Mouse (Mus musculus): ENCODE measurements around the gene Hdac1.
"Not testable (repeated sequence)": the region's sequence is repeated elsewhere in the genome, so short reads cannot be mapped to it uniquely, and the experiment has no call there.

Hdac1 gene

DNA sequence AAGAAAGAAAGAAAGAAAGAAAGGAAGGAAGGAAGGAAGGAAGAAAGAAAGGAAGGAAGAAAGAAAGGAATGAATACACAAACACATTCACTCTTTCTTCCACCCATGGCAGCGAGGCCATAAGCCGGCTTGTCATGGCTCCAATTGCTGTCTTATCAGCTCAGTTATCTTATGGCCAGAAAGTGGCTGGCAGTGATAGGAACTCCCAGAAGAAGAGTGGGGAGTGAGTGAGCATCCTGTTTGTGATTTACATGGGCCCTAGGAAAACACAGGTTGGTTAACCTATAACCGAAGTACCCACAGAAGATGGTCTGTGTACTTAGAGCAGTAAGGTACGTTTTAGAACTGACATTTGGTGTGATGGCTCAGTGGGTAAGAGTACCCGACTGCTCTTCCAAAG, 18.7 kb upstream of the Hdac1 start:
- in situ Hi-C loops (cut with MboI, MseI): no loop called here

DNA sequence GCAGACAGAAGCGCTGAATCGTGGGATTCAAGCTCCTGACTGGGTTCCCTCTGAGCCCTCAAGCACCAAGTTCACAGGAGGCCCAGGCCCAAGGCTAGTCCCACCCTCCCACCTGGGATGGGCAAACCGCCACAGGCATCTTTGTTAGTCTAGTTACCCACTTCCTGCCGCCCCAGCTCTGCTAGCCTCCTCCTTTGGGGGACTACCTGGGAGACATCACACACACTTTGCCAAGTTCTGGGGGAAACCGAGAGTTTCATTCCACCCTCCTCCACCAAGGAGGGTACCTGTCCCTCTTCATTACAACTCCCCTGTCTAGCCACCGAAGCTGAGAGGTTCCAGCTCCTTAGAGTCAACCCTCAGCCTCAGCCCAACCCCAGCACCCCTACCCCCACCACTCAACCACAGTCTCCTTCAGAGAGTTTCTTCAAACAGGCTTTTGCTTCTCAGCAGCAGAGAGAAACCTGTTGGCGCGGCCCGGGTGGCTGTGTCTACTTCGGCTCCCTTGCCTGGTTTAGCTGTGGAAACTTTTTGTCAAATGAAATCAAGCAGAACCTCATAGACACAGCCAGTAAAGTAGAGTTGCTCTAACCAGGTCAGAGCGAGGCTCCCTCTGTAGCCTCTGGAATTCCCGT, 15.9 kb upstream of the Hdac1 start:
- in situ Hi-C loops (cut with MboI, MseI): loop anchor here (5.0 kb wide), 1 partner anchor 64 kb away; the partner anchor contains the start of gene Ccdc28b

DNA sequence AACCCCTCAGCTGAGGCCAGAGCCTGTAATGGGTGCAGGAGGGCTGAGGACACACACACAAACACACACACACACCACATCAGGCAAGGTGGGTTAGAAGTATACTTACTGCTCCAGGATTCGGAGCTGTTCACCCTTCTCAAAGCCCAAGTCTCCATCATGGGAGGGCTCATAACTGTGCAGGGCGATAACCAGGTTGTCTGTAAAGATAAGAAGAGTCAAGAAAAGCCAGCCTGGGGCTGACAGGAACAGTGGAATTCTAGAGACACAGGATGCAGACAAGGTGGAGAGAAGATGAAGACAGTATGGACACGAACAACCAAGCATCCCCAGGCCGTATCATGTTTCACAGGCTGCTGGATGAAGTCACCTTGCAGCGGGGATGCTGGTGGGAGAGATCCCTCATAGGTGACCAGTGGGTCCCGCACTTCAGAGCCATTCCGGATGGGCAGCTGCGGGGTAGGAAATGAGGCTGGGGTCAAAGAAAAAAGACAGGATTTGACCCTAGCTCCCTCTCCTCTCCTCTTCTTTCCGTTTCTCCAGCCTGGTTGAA, 14.8 kb upstream of the Hdac1 start:
- in situ Hi-C loops (cut with MboI, MseI): loop anchor here (5.0 kb wide), 1 partner anchor 65 kb away; the partner anchor contains the start of gene Ccdc28b

DNA sequence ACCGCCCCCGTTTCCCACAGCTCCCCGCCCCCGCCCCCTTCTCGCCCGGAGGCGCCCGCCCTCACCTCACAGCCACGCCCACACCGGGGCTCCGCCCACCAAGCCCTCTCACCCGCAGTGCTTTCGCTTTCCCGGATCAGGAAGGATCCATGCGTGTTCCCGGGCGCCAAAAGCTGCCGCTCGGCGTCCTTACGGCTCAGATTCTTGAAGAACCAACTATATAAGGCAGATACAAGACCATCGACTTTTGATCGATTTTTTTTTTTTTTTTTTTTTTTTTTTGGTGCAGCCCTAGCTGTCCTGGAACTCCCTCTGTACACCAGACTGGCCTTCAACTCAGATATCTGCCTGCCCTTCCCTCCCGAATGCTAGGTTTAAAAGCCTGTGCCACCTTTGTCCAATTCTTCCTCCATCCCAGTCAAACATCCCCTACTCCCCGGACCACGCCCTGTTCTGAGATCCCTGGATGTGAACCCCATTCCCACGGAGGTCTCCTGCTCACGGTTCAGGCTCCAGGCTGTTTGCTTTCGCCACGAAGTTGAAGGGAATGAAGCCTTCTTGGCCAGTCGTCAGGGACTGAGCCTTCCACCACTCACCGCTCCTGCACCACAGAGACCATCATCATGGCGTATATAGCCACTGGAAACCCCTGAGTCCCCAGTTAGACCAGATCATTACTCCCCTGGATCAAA, 14.2 kb upstream of the Hdac1 start:
- in situ Hi-C loops (cut with MboI, MseI): loop anchor here (5.0 kb wide), 1 partner anchor 66 kb away; the partner anchor contains the start of gene Ccdc28b

DNA sequence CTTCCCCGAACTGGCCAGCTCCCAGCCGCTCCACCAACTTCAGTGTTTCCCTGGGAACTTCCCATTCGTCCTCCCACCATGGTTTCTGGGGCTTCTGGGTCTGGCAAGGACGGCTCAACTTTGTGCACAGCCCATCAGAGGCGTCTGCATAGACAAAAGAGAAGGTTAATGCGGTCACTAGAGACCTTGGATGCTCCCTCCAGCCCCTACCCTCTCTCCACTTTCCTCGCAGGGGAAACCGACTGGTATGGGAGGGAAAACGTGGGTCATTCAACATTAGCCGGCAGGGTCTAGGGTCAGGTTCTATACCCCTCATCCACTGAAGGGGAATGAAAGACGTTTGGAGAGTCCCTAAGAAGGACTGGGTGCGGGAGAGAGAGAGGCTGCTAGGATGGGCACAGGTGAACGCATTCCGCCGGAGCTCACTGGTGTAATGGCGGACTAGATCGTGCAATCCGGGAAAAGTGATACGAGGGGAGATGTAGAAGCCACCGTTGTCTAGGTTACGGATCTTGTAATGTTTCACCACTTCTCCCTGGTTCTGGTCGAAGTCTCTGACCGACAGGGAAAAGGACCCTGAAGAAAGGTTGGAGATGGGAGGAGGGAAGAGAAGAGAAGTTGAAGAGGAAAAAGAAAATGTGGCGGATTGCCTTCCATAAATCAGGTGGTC, 13.5 kb upstream of the Hdac1 start:
- in situ Hi-C loops (cut with MboI, MseI): loop anchor here (5.0 kb wide), 1 partner anchor 66 kb away; the partner anchor contains the start of gene Ccdc28b

DNA sequence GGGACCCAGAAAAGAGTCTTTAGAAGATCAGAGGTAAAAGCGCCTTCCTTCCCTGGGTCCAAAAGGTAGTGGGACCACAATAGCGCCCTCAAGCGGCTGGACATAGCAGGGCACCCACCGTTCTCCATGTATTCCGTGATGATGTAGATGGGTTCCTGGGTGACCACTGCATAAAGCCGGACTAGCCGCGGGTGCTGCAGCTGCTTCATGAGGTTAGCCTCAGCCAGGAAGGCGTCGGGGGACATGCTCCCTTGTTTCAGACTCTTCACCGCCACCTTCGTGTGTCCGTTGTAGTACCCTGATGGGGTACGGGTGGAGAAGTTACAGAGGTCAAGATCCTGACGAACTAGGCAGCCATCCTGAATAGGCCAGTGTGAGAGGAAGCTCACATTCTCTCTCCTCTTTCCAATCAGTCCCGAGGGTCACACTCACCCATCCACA, 12.9 kb upstream of the Hdac1 start:
- in situ Hi-C loops (cut with MboI, MseI): loop anchor here (5.0 kb wide), 1 partner anchor 67 kb away; the partner anchor contains the start of gene Ccdc28b

DNA sequence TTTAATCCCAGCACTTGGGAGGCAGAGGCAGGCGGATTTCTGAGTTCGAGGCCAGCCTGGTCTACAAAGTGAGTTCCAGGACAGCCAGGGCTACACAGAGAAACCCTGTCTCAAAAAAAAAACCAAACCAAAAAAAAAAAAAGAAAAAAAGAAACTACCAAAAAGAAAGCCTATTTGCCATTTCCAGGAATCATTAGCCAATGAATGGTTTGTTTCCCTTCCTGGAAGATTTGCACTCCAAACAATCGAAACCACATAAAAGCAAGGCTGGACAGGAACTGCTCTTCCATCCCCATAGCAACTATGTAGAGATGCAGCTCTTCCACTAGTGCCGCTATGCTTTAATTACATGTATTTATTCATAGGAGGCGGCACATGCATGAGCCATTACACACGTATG, 12.0 kb upstream of the Hdac1 start:
- in situ Hi-C loops (cut with MboI, MseI): not testable (repeated sequence)

DNA sequence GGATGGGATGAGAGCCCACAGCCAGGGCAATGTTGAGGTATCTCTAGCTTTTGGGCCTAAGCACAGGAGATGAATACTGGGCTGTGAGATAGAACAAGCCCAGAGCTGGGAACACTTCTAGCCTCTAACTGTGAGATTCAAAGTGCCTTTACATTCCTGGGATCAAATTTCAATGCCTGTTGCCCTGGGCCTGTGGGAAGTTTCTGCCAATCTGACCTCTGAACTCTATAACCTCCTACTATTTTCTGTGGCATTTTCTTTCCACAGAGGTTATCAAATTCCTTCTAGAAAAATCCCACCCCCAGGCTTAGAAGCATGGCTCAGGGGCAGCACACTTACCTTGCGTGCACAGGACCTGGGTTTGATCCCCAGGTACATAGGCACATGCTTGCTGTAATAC, 7.8 kb upstream of the Hdac1 start:
- in situ Hi-C loops (cut with MboI, MseI): no loop called here

DNA sequence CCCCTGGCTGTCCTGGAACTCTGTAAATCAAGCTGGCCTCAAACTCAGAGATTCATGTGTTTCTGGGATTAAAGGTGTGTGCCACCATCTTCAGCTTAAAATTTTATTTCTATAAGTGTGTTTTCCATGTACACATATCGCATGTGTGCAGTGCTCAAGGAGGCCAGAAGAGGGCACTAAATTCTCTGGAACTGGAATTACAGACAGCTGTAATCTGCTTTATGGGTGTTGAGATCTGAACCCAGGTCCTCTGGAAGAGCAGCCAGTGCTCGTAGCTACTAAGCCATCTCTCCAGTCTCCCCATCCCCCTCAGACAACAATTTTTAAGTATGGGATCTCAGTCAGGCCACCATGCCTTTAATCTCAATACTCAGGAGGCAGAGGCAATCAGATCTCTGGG, 6.8 kb upstream of the Hdac1 start:
- in situ Hi-C loops (cut with MboI, MseI): no loop called here

DNA sequence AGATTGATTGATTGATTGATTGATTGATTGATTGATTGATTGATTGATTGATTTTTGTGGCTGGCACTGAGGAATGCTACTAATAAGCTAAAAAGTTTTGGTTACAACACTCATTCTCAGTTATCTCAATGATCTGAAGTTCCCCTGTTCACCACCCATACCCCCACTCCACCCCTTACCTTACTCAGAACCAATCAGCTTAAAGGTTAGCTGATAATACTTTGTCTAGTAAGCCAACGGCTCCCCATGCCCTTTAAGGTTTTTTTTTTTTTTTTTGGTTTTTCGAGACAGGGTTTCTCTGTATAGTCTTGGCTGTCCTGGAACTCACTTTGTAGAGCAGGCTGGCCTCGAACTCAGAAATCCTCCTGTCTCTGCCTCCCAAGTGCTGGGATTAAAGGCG, 5.1 kb upstream of the Hdac1 start:
- in situ Hi-C loops (cut with MboI, MseI): not testable (repeated sequence)

DNA sequence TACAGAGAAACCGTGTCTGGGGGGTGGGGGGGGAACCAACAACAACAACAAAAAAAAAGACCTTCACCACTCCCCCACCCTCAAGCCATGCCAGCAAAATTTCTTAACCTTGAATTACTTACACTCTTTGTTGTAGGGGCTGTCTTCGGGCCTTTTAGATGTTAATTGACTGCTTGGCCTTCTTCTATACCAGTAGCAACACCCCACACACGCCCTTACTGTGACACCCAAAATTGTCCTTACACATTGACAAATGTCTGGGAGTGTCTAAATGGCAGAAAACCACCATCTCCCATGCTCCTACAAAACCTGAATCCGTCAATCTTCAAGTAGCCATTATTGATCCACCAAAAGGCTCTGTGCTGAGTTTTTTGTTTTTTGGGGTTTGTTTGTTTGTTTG, 1.6 kb upstream of the Hdac1 start:
- in situ Hi-C loops (cut with MboI, MseI): no loop called here

DNA sequence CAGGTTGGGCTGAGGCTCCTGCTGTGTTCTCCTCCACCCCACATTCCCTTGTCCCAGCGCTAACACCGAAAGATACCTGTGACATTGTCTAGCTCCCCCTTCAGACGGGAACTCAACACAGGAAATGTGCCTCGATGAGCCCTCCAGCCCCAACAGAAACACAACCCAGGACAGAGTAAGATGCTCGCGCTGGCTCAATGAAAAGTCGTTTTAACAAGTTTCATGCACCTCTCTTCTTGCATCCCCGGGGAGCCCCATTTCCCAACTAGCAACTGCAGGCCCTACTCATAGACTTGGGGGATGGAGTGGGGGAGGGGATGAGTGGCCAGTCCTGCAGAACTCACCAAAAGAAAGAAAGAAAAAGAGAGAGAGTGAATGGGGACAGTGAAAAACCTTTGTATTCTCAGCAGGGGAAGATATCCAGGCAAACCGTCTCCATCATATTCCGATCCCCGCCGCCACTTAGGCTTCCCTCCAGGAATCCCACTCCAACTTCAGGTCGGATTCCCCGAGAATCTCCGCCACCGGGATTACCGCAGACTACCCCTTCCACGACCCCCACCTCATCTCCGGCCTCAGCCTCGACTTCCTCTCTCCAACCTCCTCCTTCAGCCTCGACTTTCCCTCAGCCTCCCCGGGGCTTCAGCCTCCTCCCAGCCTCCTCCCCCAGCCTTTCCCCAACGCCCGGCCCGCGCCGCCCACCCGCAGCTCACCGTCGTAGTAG, 483 bp downstream of the Hdac1 start:
- in situ Hi-C loops (cut with MboI, MseI): no loop called here

DNA sequence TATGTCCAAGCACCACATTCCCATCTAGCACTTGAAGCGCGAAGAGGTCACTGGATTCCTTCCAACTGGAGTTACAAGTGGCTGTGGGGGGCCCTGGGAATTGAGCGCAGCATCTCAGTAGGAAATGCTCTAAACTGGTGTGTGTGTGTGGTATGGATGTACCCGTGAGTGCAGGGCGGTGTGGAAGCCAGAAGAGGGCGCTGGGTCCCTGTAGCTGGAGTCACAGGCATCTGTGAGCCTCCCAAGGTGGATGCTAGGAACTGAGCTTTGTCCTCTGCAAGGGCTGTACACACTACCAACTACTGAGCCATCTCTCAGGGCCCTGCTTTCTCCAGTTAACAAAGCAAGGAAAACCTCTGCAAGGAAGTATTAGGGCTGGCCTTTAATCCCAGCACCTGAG, 2.5 kb downstream of the Hdac1 start:
- in situ Hi-C loops (cut with MboI, MseI): no loop called here

DNA sequence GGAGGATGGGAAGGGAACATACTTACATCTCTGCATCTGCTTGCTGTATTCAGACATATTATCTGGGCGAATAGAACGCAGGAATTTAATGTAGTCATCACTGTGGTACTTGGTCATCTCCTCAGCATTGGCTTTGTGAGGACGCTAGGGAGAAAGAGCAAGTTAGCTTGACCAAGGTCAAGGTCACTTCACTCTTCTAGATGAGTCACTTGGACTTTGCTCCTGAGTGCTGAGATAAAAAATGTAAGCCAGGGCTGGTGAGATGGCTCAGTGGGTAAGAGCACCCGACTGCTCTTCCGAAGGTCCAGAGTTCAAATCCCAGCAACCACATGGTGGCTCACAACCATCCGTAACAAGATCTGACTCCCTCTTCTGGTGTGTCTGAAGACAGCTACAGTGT, 13.6 kb downstream of the Hdac1 start:
- in situ Hi-C loops (cut with MboI, MseI): not testable (repeated sequence)

DNA sequence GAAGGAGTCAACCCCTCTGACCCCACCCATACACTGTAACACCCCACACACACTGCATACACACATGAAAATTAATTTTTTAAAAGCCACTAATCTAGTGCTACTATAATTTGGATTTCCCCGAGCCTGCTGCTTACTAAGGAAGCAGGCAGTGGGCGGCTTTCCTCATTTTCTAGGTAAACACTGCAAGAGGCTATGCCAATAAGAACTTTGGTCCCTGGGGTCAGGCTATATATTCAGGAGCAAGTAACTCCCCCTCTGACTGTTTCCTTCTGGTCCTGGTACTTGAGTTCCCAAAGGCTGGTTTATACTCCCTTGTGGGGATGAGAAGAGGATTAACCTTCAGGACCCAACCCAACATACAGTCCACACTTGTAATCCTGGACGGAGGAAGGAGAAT, 16.6 kb downstream of the Hdac1 start:
- in situ Hi-C loops (cut with MboI, MseI): no loop called here

DNA sequence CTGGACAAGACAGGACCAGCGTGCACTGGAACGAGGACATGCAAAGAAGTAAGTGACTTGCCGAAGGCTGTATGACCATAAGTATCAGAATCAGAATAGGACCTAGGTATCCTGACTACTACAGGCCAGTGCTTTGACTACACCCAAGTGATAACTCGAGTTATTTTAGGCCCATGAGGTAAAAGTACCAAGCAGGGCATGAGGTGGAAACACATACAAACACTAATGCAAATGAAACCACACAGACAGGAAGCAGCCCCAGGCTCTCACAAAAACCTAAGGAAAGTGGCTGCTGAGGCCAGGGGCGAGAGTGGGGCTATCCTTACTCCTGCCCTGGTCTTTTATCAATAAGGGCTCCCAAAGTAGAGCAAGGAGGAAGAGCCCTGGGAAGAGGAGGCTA, 17.2 kb downstream of the Hdac1 start:
- in situ Hi-C loops (cut with MboI, MseI): no loop called here

DNA sequence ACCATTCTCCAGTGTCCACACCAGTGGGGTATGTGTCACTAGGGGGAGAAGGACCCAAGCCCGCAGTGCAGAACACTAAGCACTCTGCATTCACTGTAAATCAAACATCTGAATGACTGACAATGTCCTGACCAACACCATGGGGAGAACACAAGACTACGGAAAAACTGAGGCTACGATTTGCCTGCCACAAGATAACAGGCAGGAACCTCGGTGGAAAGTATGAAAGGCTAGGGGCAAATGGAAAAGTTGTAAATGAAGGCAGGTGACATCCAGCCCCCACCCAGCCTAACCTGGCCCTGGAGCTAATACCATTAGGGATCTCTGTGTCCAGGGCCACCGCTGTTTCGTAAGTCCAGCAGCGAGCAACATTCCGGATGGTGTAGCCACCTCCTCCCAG, 24.0 kb downstream of the Hdac1 start:
- in situ Hi-C loops (cut with MboI, MseI): no loop called here

DNA sequence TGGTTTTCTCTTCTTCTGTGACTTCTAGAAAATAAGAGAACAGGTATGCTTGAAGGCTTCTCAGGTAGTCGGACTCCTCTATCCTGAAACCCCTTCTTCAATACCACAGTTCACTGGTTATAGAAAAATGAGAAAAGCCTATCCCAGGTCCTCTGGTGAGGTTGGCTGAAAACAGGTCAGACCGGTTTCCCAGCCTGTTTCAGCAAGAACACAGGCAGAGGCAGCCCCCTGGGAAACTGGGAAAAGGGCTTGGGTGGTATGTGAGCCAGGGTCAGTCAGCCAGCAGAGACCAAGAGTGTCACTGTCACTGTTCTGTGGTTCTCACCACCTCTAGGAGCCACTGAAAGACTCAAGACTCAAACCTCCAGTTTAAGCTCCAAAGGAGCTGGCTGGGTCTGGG, 25.6 kb downstream of the Hdac1 start:
- in situ Hi-C loops (cut with MboI, MseI): no loop called here

DNA sequence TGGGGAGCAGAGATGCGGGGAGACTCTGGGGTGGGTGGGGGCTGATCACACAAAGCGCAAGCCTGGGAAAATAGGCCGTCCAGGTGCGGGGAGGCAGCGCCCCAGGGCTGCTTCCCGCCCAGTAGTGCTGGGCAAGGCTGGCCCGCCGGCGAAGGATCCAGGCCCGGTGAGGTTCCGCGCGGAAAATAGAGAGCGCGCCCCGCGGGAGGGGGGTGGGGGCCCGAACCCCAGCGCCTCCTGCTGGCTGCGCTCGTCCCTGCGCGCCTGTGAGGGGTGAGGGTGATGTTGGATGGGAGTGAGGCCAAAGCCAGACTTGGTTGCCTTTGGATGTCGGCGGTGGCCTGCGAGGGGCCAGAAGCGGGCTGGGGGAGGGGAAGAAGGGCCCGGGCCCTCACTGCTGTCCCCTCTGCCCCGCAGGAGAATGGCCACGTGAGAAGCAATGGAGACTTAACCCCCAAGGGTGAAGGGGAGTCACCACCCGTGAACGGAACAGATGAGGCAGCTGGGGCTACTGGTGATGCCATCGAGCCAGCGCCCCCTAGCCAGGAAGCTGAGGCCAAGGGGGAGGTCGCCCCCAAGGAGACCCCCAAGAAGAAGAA, 28.1 kb downstream of the Hdac1 start:
- in situ Hi-C loops (cut with MboI, MseI): no loop called here

DNA sequence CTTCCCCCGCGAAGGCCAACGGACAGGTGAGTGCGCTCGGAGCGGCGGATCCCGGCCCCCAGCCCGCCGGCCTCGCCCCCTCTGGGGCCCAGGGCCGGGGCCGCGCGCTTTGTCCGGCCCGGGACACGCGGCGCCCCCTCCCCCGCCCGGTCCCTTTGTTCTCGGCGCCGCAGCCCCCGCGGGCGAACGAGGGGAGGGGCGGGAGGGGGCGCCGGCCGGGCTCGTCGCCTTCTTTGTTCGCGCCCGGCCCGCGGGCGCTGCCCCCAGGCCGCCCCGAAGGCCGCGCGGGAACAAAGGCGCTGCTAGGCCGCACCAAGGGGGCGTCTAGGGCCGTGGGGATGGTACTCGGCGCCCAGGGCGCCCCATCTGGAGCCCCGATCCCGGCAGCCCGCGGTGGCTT, 28.6 kb downstream of the Hdac1 start:
- in situ Hi-C loops (cut with MboI, MseI): no loop called here

DNA sequence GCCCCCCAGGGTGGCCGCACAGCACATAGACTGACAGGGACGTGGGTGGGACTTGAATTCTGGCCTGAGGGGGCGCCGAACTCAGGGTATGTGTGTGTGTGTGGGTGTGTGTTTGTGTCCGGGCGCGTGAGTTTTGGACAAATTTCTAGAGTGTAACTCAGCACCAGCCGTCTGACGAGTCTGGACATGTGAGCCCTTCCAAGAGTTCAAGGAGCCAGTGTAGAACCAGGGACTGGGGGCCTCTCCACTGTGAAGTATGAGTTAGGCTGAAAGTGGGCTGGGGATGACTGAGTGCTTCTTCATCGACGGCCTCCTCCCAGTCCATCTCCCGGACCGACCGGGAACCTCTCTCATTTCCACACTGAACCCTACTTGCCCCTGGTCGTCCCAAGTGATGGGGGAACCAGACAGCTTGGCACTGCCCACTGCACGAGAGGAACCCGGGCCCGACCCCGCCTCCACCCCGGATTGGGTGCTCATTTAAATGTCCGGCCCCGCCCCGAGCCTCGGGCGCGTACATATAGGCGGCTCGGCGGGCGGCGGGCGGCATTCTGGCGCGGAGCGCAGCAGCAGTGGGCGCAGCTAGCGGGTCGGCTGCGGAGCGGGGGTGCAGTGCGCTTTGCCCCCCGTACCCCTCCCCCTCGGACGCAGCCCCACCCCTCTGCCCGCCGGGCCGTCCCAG, 29.3 kb downstream of the Hdac1 start, which contains the start of gene Marcksl1:
Gene Marcksl1, plus strand, starts transcription at position 496 of the 682 bp plus-strand sequence.
- in situ Hi-C loops (cut with MboI, MseI): no loop called here

Data from T-helper 2 cell (primary cell).